Mouse (Mus musculus) right cerebral cortex, adult 2 months (tissue): ENCODE measurements around the gene Dnajb12.
A peak's percentile ranks its signal among the peaks of the same experiment; 100 is the strongest.
"Not testable (repeated sequence)": the region's sequence is repeated elsewhere in the genome, so short reads cannot be mapped to it uniquely, and the experiment has no call there.

Experiments
- DNase-seq, 2 experiments: peaks; one replicate each; pipeline ENCODE4 v3.0.0; 2021 to 2022; ENCODE audit warnings: low spot score in 2 of 2

Dnajb12 gene

DNA sequence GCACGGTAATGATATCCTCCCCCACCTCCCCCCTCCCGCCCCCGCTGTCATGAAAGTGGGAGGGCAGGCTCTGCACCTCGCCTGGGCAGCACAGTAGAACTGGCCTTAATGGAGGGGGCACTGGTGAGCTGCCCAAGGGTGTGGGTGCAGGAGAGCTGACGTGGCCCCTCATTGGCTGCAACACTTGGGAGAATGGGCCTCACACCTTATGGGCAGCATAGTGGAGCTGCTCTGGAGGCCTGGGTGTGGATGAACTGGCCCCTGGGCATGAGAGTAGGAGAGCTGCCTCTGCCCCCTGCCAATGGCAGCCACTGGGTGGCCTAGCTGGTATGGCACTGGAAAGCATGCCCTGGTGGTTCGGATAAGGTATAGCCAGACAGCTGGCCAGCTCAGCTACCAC lies 9.3 kb upstream of the Dnajb12 start:
- no peak for DNase-seq

DNA sequence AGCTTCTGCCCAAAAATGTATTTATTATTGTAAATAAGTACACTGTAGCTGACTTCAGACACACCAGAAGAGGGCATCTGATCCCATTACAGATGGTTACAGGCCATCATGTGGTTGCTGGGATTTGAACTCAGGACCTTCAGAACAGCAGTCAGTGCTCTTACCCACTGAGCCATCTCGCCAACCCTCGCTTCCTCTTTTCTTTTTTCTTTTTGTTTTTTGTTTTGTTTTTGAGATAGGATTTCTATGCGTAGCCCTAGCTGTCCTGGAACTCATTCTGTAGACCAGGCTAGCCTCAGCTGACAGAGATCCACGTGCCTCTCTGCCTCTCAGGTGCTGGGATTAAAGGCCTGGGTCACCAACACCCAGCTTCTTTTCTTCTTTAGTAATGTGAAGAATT lies 6.7 kb upstream of the Dnajb12 start:
- DNase-seq, result not testable (repeated sequence)

DNA sequence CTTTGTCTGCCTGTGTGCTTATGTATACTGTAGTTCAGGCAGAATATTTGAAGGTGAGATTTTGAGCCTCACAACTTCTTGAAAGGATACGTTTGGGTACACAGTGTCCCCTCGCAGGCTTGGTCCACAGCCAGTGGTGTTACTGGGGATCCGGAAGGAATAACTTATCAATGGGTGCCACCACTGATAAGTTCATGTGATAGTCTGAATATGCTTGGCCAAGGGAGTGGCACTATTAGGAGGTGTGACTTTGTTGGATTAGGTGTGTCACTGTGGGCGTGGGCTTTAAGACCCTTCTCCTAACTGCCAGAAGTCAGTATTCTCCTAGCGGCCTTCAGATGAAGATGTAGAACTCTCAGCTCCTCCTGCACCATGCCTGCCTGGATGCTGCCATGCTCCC lies 6.2 kb upstream of the Dnajb12 start:
- DNase-seq, result no peak

DNA sequence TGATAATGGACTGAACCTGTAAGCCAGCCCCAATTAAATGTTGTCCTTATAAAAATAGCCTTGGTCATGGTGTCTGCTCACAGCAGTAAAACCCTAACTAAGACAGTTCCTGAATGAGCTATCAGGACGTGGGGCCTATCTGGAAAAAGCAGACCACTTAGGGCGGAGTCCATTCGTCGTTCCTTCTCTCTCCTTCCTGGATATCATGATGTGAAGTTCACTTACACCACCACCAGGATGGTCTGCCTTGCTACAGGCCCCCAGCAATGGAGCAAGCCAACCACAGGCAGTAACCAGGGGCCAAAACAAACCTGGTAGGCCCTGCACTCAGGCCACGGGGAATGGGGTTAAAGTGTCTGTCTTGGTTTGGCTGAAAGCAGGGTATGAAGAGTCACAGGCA lies 5.7 kb upstream of the Dnajb12 start:
- DNase-seq, result no peak

DNA sequence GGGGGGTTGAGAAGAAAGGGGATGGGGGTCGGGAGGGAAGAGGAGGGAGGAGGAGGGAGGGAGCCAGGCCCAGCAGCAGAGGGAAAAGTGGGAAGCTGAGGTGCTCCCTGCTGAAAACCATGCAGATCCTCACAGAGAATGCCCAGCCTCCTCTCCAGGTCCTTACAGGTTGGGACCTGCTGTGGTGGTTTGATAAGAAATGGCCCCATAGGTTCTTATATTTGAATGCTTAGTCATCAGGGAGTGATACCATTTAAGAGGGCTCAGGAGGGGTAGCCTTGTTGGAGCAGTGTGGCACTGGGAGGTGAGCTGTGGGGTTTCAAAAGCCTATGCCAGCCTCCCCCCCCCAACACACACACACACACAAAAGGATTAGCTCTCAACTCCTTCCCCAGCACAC lies 4.0 kb upstream of the Dnajb12 start:
- DNase-seq, result no peak

DNA sequence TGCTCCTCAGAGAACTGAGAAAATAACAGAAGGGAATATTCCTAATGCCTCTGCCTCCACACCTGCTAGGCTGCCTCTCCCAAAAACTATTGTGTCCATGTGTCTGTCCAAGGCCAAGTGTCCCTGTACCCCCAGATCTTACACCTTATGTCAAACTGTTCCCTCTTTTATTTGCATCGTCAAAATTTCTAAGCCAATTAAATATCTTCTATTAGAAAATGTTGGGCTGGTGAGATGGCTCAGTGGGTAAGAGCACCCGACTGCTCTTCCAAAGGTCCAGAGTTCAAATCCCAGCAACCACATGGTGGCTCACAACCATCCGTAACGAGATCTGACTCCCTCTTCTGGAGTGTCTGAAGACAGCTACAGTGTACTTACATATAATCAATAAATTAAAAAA lies 2.7 kb upstream of the Dnajb12 start:
- not testable (repeated sequence) for DNase-seq

DNA sequence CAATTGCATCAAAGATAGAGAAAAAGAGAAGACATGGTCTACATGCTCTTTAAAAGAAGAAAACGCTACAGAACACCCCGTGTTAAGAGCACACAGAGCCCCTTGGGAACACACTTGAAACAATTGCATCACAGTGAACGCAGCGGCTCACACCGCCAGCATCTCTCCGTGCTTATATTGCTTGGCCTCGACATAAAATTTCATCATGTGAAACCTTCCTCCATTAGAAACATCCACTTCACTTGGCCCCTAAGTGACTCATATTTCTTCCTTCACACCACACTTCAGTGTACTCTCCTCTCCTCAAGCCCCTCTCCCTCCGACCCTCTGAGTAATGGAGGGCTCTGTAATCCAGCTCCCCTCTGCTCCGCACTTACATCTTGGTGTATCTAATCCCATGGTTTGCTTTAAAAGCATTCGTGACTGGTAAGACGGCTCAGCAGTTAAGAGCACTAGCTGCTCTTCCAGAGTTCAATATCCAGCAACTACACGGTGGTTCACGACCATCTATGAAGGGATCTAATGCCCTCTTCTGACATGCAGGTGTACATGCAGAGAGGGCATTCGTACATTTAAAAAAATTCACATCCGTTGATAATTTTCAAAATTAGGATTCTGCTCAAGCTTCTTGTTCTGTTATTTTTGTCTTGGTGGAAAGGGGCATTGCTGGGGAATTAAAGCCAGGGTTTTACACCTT lies 1.8 kb upstream of the Dnajb12 start:
- DNase-seq, result no peak

DNA sequence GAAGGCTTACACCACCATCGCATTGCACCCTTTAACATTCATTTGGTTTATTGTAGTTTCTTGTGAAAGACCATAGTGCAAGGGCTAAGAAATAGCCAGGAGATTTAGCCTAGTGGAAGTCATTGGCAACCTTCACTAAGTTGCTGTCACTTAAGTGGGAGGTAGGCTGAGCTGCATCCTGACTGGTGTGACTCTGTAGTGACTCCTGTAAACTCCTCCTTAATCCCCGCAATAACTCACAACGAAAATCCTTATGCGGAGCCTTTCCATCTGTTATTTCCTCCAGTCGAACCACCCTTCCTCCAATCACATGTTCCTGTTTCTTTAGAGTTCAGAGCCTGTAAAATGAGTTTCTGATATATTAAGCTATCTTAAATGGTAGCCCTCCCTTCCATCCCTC lies 533 bp upstream of the Dnajb12 start:
- DNase-seq, result peak in 1 of 2 experiments; percentile 42

DNA sequence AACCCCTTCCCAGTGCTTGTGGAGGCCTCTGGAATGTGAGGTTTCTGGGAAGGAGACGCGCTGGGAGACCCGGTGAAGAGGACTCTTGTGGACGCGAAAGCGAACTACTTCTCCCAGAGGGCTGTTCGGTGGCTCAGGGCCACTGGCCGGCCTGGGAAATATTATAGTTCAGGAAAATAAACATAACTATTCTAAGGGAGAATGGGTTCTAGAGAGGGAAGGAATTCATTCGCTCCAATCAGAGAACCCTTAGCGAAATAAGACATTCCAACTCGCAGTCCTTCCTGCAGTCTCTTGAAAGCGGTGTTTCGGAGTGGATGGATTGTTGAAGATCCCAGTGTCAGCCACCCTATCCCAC lies 652 bp downstream of the Dnajb12 start:
- DNase-seq, result no peak

DNA sequence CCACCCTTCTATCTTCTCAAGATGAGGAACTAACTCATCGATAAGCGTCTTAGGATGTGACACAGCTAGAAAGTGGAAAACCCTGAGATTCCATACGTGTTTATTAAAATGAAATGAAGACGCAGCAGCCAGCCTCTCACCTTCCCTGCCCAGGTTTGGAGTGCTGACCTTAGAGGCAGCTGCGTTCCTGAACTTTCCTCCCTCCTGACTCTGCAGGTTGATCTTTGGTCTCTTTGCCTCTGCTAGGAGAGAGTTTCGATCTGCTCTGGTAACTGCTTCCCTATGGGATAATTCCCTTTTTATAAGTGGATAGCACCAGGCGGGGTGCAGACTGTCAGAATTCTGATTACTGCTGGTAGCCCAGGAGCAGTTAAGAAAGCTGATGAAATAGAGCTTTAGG lies 1.5 kb downstream of the Dnajb12 start:
- DNase-seq, result no peak

DNA sequence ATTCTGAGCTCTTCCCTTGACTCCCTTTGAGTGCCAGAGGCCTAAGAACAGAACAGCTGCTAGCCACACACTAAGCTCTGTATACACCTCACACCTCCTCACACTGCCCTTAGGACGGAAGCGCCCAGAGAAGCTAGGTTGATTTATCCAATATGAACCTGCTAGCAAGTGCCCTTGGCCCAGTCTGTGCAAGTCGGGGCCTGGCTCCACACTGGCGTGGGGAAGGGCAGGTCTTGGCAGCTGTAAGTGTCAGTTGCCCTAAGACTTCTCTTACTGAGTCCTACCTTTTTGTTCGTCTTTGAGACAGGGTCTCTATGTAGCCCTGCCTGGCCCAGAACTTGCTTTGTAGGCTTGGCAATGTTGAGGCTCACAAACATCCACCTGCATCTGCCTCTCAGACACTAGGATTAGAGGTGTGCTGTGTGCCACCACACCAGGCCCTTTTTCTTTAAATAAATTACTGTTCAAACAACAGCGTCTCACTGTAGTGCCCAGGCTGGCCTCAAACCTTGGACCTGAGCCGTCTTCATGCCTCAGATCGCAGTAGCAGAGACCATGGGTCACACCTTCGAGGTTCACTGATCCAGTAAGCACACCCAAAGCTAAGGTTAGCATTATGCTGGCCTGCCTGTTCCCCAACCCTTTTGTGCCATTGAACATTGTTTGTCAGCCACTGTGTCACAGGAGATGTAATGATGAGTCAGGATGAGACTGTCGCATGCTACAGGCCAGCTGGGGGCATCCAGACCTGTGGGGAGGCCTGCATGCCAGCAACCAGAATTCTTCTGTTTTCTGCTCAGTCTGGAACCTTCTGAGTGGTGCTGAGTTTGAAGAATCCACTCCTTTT lies 5.2 kb downstream of the Dnajb12 start:
- DNase-seq, result no peak

DNA sequence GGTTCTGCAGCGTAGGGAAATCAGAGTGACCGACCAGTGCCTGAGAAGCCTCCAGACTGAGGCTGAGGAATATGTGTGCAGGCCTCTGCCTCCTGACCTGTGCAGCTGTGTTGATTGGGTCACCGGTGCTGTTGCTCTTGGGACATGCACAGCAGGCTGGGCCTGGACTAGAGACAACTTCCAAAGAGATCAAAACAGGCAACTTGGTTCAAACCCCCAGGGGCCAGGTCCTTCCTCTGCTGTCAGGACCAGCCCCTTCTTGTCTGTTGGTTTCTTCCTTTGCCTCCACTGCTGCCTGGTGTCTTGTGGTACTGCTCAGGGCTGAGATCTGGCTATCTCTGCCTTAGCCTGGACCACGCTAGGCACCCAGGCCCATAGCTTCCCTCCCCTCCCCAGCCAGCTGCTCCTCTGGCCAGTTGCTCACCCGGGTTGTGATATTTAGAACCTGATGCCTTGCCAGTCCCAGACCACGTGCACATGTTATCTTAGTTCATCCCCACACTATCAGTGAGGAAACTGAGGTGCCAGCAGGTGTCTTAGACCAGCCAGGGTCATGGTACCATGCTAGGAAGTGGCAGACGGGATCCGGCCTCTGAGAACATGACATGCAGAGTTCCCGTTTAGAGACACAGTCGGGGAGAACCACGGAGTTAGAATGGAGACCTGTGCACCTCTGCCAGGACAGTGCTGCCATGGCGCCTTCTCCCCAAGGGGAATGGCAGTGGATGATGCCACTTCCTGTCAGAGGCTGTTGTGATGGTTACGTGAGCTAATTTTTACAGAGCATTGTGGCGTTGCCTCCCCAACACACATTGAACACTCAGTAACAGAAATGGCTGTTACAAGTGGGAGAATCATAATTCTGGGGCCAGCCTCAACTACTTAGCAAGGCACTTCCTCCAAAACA lies 6.1 kb downstream of the Dnajb12 start:
- no peak for DNase-seq

DNA sequence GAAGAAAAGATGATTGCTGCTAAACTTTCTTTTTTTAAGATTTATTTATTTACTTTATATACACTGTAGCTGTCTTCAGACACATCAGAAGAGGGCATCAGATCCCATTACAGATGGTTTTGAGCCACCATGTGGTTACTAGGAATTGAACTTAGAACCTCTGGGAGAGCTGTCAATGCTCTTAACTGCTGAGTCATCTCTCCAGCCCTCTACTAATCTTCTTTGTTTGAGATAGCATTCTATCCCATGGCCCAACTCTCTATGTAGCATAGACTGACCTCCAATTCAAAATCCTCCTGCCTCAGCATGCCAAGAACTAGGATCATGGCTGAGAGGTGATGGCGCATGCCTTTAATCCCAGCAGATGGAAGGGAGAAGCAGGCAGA lies 6.7 kb downstream of the Dnajb12 start:
- DNase-seq, result no peak

DNA sequence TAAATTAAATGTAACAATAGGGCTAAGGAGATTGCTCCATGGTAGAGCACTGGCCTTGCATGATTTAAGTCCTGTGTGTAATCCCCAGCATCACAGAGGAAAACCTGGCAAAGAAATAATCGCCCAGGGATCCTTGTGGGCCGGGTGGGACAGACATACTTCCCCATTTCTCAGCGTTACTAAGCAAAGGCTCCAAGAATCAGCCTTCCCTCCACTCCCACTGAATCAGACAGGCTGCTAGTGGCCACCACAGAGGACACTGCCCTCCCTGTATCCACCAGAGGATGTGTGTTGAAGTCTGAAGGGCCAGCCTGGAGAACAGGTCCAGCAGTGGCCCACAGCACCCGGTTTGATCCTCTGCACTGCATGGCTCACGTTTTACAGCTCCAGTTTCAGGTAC lies 8.1 kb downstream of the Dnajb12 start:
- DNase-seq, result no peak

DNA sequence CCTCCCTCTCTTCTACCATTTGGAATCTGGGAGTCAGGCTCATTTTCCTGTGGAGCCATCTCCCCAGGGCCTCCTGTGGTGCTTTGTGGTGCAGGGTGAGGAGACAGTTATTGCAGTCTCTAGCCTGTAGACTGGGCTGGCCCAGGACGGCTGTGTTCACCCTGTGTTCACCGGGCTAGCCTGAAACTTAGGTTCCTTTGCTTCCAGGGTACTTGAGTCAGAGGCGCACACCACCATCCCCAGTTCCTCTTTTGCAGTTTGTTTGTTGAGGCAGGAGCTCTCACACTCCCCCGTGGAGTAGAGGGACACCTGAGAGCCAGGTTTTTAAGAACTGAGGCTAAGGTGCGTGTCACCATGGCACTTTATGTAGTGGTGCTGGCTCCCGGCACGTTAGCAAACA lies 10.0 kb downstream of the Dnajb12 start:
- no peak for DNase-seq

DNA sequence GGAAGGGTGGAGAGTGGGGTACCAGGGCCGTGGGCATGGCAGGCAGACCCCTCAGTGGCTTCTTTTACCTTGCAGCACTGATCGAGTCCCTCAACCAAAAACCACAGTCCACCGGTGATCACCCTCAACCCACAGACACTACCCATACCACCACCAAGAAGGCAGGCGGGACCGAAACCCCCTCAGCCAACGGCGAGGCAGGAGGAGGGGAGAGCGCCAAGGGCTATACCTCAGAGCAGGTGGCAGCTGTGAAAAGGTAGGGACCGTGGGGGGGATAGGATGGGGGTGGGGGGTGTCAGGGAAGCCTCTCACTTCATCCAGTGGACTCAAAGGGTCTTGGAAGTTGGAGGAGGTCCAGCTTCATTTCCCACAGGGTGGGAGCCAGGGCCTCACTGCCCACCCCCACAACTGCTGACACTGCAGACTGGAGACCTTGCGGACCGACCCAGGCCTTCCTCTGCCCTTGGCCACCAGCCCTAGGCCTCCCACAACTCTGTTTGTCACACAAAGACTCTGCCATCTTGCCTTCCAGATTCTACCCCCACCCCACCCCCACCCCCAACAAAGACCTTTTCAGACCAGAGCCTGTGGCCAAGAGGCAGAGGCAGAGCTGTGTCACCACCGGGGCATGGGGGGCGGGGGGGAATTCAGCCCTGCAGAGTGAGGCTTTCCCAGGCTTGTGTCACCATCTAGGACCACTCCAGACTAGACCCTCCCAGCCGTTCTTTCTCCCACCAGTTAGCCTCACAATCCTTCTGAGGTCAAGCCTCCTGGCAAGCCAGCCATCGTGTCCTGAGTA lies 10.8 kb downstream of the Dnajb12 start:
- no peak for DNase-seq

DNA sequence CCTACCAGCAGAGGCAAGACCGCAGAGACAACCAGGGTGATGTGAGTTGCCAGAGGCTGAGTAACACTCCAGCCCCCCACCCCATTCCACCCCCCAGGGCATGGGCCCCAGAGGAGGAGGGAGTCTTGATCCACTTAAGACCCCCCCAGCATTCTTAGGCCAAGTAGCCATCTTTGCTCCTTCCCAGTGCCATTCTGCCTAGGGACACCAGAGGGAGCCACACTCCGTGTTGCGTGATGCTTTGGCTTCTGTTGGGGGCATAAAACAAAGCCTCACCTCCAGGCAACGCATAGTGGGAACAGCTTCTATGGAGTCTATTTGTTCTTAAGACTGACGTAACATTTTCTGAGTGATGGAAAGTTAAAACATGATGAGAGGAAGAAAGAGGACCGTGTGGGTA lies 13.6 kb downstream of the Dnajb12 start:
- peak; percentile 82 for DNase-seq

DNA sequence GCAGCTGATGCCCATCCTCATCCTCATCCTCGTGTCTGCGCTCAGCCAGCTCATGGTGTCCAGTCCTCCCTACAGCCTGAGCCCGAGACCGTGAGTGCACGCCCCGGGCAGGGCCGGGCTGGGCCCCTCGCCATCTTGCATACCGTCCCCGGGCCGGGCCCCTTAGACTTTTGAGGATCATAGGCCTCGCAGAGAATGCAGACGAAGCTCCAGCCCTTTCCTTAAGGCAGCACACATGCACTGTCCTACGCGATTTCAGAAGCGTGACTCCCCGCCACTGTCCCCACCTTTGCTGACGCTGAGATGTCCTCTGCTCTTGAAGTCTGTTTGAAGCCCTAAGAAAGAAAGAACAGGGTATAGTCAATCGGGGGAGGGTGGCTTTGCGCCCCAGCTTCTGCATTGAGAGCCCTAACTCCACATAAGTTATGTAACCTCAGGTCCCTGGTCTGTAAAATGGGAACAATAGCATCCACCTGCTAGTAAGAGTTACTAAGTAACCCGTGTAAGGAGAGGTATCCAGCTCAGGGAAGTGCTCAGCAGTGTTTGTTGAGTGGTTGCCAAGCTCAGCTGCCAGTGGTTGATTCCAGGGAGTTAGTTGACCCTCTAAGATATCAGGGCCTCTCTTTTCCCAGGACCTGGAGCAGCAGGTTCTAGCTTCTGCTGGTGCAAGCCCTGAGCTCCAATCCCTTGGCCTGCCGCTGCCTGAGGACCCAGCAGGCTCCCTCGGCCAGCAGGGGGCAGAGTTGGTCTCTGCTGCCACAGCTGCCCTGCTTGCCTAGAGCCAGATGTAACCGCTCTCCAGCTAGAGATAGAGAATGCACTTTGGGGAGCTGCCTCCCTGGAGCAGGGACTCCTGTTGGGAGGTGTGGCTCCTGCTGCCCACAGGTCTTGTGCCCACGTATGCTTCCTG lies 15.2 kb downstream of the Dnajb12 start:
- peak; percentile 83 to 86 for DNase-seq

DNA sequence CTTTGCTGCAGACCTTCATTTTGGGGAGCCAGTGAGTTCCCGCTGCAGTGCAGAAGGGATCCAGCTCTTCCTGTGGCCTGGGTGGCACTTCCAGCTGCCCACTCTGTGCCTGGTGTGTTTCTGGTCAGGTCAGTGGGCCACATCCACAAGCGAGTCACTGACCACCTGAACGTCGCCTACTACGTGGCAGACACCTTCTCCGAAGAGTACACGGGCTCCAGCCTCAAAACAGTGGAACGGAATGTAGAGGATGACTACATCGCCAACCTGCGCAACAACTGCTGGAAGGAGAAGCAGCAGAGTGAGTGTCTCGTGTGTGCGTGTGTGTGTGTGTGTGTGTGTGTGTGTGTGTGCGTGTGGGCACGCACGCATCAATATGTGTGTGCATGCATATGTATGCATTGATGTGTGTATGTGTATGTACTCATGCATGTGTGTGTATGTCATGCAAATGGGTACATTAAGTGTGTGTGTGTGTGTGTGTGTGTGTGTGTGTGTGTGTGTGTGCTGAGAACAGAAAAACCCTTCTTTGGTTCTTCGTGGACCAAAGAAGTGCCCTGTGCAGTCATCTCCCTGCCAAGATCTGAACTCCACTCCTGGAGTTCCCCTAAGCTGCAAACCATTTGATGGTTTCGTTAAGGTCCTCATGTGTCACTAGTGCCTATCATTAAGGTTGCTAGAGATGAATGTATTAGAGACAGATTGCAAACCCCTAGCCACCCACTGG lies 16.3 kb downstream of the Dnajb12 start:
- no peak for DNase-seq

DNA sequence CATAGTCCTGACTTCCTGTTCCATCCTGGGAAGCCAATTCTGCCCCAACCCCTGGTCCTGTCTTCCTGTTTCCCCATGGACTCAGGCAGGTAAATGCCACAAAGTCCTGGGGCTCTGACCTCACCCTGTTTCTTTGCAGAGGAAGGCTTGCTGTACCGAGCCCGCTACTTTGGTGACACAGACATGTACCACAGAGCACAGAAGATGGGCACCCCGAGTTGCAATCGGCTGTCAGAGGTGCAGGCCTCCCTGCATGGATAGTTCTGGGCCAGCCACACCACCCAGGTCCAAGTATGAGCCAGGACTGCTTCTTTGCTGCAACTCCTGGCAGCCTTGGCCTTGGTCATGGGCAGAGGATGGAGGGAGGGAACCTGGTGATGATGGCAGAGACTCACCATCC lies 16.9 kb downstream of the Dnajb12 start:
- DNase-seq, result no peak
